Mouse (Mus musculus) CH12.LX (cell line): ENCODE measurements around the gene Fus. TPM values are rescaled to one million over a fixed set of nuclear protein-coding genes. Genes with fewer than 3 reads are reported as not detected.

ENCODE experiments used
- DNase-seq: peaks from one replicate; pipeline ENCODE4 v3.0.0-alpha.2; 2013; ENCODE audit errors: extremely low read depth
- H3K27ac ChIP-seq: 2 replicates; pipeline ENCODE4 v1.5.1; 2012; ENCODE audit warnings: low read depth, mild to moderate bottlenecking, control low read depth, moderate library complexity; ENCODE audit not compliant: insufficient read depth
- H3K27me3 ChIP-seq: replicated peaks from 2 replicates; pipeline ENCODE3; 2012; ENCODE audit warnings: inconsistent platforms
- H3K36me3 ChIP-seq, 2 experiments: replicated peaks in 1 of 2; 2 replicates each; pipeline versions ENCODE3 to v1.6.1; 2012; ENCODE audit warnings: inconsistent platforms in 1 of 2, low read length in 1 of 2, mild to moderate bottlenecking in 1 of 2, mixed read lengths in 1 of 2, moderate library complexity in 1 of 2; ENCODE audit not compliant: control insufficient read depth in 1 of 2, insufficient read depth in 1 of 2
- H3K4me1 ChIP-seq, 2 experiments: 2 replicates each; pipeline ENCODE4 v1.6.1; 2012; ENCODE audit warnings: inconsistent platforms in 1 of 2, moderate library complexity in 1 of 2; ENCODE audit not compliant: insufficient read depth in 2 of 2, control insufficient read depth in 1 of 2
- H3K4me2 ChIP-seq: 2 replicates; pipeline ENCODE4 v1.6.1; 2012; ENCODE audit warnings: low read depth, mild to moderate bottlenecking, control low read depth; ENCODE audit not compliant: poor library complexity, insufficient read depth, severe bottlenecking
- H3K4me3 ChIP-seq, 3 experiments: fragments of 150-350 bp in 1 of 3; sonication (generic) in 1 of 3; replicated peaks in 1 of 3; 2 replicates each; pipeline versions ENCODE3 to v1.5.1; 2011 to 2012; ENCODE audit warnings: low read depth in 2 of 3, low read length in 2 of 3, mild to moderate bottlenecking in 2 of 3, moderate library complexity in 2 of 3, control low read depth in 1 of 3, improper control_type of control experiment in 1 of 3, inconsistent platforms in 1 of 3, mixed read lengths in 1 of 3; ENCODE audit not compliant: poor library complexity in 1 of 3
- H3K79me2 ChIP-seq: replicated peaks from 2 replicates; pipeline ENCODE4 v1.6.1; 2012; ENCODE audit warnings: mild to moderate bottlenecking, moderate library complexity; ENCODE audit not compliant: control insufficient read depth, poor library complexity, insufficient read depth, severe bottlenecking; ENCODE audit errors: extremely low read depth
- H3K9ac ChIP-seq: 2 replicates; pipeline ENCODE4 v1.6.1; 2012; ENCODE audit warnings: low read depth, mild to moderate bottlenecking, control low read depth, moderate library complexity; ENCODE audit not compliant: insufficient read depth
- H3K9me3 ChIP-seq: replicated peaks from 2 replicates; pipeline ENCODE3; 2012; ENCODE audit warnings: low read length, inconsistent platforms, mixed read lengths
- CTCF ChIP-seq, 2 experiments: IDR thresholded peaks in 1 of 2; conservative IDR thresholded peaks in 1 of 2; 2 replicates each; pipeline ENCODE4 v1.5.1; 2011 to 2012; ENCODE audit warnings: low read depth in 2 of 2, low read length in 2 of 2, improper control_type of control experiment in 1 of 2, inconsistent platforms in 1 of 2, mild to moderate bottlenecking in 1 of 2, moderate library complexity in 1 of 2
- GABPA ChIP-seq: IDR thresholded peaks from 2 replicates; pipeline ENCODE4 v1.6.1; 2012; ENCODE audit warnings: low read depth, low read length, improper control_type of control experiment, inconsistent platforms; ENCODE audit not compliant: insufficient replicate concordance
- HCFC1 ChIP-seq: IDR thresholded peaks from 2 replicates; pipeline ENCODE4 v1.6.1; 2012; ENCODE audit warnings: low read depth, mild to moderate bottlenecking, inconsistent platforms, low read length, improper control_type of control experiment
- IRF4 ChIP-seq: IDR thresholded peaks from 2 replicates; pipeline ENCODE4 v1.6.1; 2014; ENCODE audit warnings: low read depth, mild to moderate bottlenecking, inconsistent platforms, low read length, improper control_type of control experiment
- KAT2A ChIP-seq: IDR thresholded peaks from 2 replicates; pipeline ENCODE4 v1.6.1; 2012; ENCODE audit warnings: low read length, improper control_type of control experiment, inconsistent platforms; ENCODE audit not compliant: insufficient replicate concordance
- MAFK ChIP-seq: IDR thresholded peaks from 2 replicates; pipeline ENCODE4 v1.6.1; 2011; ENCODE audit warnings: low read length, improper control_type of control experiment; ENCODE audit not compliant: insufficient replicate concordance
- MAX ChIP-seq: IDR thresholded peaks from 2 replicates; pipeline ENCODE4 v1.6.1; 2011; ENCODE audit warnings: low read length, improper control_type of control experiment
- MAZ ChIP-seq: IDR thresholded peaks from 2 replicates; pipeline ENCODE4 v1.6.1; 2012; ENCODE audit warnings: low read depth, mild to moderate bottlenecking, inconsistent platforms, low read length, improper control_type of control experiment, moderate library complexity
- MEF2A ChIP-seq: IDR thresholded peaks from 2 replicates; pipeline ENCODE4 v1.6.1; 2014; ENCODE audit warnings: low read depth, mild to moderate bottlenecking, inconsistent platforms, low read length, improper control_type of control experiment, borderline replicate concordance
- NRF1 ChIP-seq: IDR thresholded peaks from 2 replicates; pipeline ENCODE4 v1.6.1; 2014; ENCODE audit warnings: low read depth, mild to moderate bottlenecking, inconsistent platforms, low read length, improper control_type of control experiment, moderate library complexity
- POLR2A ChIP-seq: IDR thresholded peaks from 2 replicates; pipeline ENCODE4 v1.6.1; 2011; ENCODE audit warnings: low read depth, mild to moderate bottlenecking, improper control_type of control experiment, low read length
- POLR2AphosphoS2 ChIP-seq: IDR thresholded peaks from 2 replicates; pipeline ENCODE4 v1.6.1; 2011; ENCODE audit warnings: low read depth, low read length, improper control_type of control experiment
- RAD21 ChIP-seq: IDR thresholded peaks from 2 replicates; pipeline ENCODE4 v1.6.1; 2011; ENCODE audit warnings: low read depth, mild to moderate bottlenecking, low read length, improper control_type of control experiment, moderate library complexity
- SMC3 ChIP-seq: IDR thresholded peaks from 2 replicates; pipeline ENCODE4 v1.6.1; 2011; ENCODE audit warnings: low read depth, low read length, improper control_type of control experiment
- TCF12 ChIP-seq: IDR thresholded peaks from 2 replicates; pipeline ENCODE4 v1.6.1; 2014; ENCODE audit warnings: low read depth, mild to moderate bottlenecking, inconsistent platforms, low read length, improper control_type of control experiment
- USF1 ChIP-seq: IDR thresholded peaks from 2 replicates; pipeline ENCODE4 v1.6.1; 2014; ENCODE audit warnings: low read depth, mild to moderate bottlenecking, inconsistent platforms, low read length, improper control_type of control experiment
- USF2 ChIP-seq: conservative IDR thresholded peaks from 2 replicates; pipeline ENCODE4 v1.6.1; 2011; ENCODE audit warnings: low read depth, low read length, improper control_type of control experiment
- ZKSCAN1 ChIP-seq: IDR thresholded peaks from 2 replicates; pipeline ENCODE4 v1.6.1; 2012; ENCODE audit warnings: low read depth, inconsistent platforms, low read length, improper control_type of control experiment, borderline replicate concordance
- ZMIZ1 ChIP-seq: IDR thresholded peaks from 2 replicates; pipeline ENCODE4 v1.6.1; 2012; ENCODE audit warnings: low read depth, mild to moderate bottlenecking, inconsistent platforms, low read length, improper control_type of control experiment
- dilution Hi-C: fragments of 300-500 bp; cut with MboI; formaldehyde crosslinking; loops from 2 replicates; pipeline ENCODE4 v1.14.3; 2020; ENCODE audit warnings: low sequenced_read_pairs; ENCODE audit not compliant: extremely low pct_unique_long_range_greater_than_20kb, extremely low pct_ligation_motif_present
- in situ Hi-C: fragments of 300-500 bp; cut with MboI; formaldehyde crosslinking; loops from 3 replicates; pipeline ENCODE4 v1.14.3; 2019; ENCODE audit warnings: low sequenced_read_pairs, low pct_ligation_motif_present, low pct_unique_long_range_greater_than_20kb, mixed read lengths
- polyA plus RNA-seq: library from polyadenylated mRNA; unstranded; fragments of >175 nt; gene quantifications from 2 replicates; pipeline ENCODE4 v1.2.1, GENCODE M21; 2012; ENCODE audit warnings: low read depth; ENCODE audit not compliant: insufficient read length
- total RNA-seq, 2 experiments: library from RNA; depleted of rRNA; stranded (reverse); fragments of 300-350 nt in 1 of 2; fragments of >200 nt in 1 of 2; gene quantifications; 2 replicates each; pipeline ENCODE4 v1.2.3; 2012 to 2014

Gene Fus
- total and polyA plus RNA-seq, 3 experiments: 39.2 to 848 (median 57.7) TPM

- Histone ChIP-seq H3K4me3 (no peak overlapping the region), H3K4me1 (peaks cover 0 to 4% of the 10 kb centered on the region in 2 experiments; a peak in 1 of 4 replicates), H3K27me3 (no peaks in the 10 kb centered on the region), H3K79me2 (peaks cover 25% of the 10 kb centered on the region), H3K4me2 (no peak overlapping the region), H3K9ac (no peak overlapping the region), H3K9me3 (no peaks in the 10 kb centered on the region), H3K36me3 (peaks cover 74 to 98% of the 10 kb centered on the region in 2 experiments), H3K27ac (no peak overlapping the region)
- dilution Hi-C loops: no loop called here
- TF ChIP-seq CTCF (conservative IDR thresholded peaks at IDR 0.05 in 1 of 2, IDR thresholded peaks at IDR 0.05 in 1 of 2; ENCODE audit: low read depth in 2 of 2, low read length in 2 of 2) (no peak), MAZ (no peak), POLR2AphosphoS2 (no peak), MAX (no peak), TCF12 (no peak), ZMIZ1 (no peak), USF1 (no peak), IRF4 (no peak), MEF2A (no peak)
- in situ Hi-C loops: no loop called here
- DNase-seq: no peak
Measured at GRCm38 (mm10) chr7:127978856-127979255, 11.6 kb downstream of the Fus start.

- no peaks in the 10 kb centered on the region for H3K27me3 ChIP-seq
- no peaks in the 10 kb centered on the region; a peak in 1 of 4 replicates for H3K4me1 ChIP-seq
- no peak overlapping the region for H3K4me3 ChIP-seq
- H3K9ac ChIP-seq: no peak overlapping the region
- in situ Hi-C loops: no loop called here
- H3K79me2 ChIP-seq: peaks cover 12% of the 10 kb centered on the region
- no peak for DNase-seq
- H3K9me3 ChIP-seq: no peaks in the 10 kb centered on the region
- TF ChIP-seq ZMIZ1 (no peak), GABPA (no peak), USF1 (no peak), KAT2A (no peak), SMC3 (no peak), ZKSCAN1 (no peak), MAFK (no peak), POLR2AphosphoS2 (no peak), MAZ (no peak), MEF2A (no peak), NRF1 (no peak), TCF12 (no peak), USF2 (no peak), RAD21 (no peak), IRF4 (no peak), CTCF (conservative IDR thresholded peaks at IDR 0.05 in 1 of 2, IDR thresholded peaks at IDR 0.05 in 1 of 2; ENCODE audit: low read depth in 2 of 2, low read length in 2 of 2) (no peak), POLR2A (no peak), HCFC1 (no peak)
- dilution Hi-C loops: no loop called here
- no peak overlapping the region for H3K4me2 ChIP-seq
- H3K27ac ChIP-seq: no peak overlapping the region
- peaks cover 72 to 98% of the 10 kb centered on the region in 2 experiments for H3K36me3 ChIP-seq
Measured at GRCm38 (mm10) chr7:127980606-127981005, 13.3 kb downstream of the Fus start.
